Mouse (Mus musculus) heart, postnatal 14 days (tissue): Measurements from ENCODE around the gene Fancc. TPM values are rescaled to one million over a fixed set of nuclear protein-coding genes. Genes with fewer than 3 reads are reported as not detected.
A peak's percentile ranks its signal among the peaks of the same experiment; 100 is the strongest.

Experiments used
- DNase-seq, 2 experiments: peaks; one replicate each; pipeline ENCODE4 v3.0.0; 2021 to 2022
- intact Hi-C: fragments of 180-260 bp; cut with DNase I; formaldehyde crosslinking; loops from one replicate; pipeline ENCODE4 v1.15.1; 2025
- total RNA-seq, 2 experiments: library from RNA; stranded (reverse); gene quantifications; 2 replicates each; pipeline ENCODE4 v1.2.3; 2021

Gene Fancc
- total RNA-seq, 2 experiments from 2014 or later: 5.0 to 6.9 TPM

DNA sequence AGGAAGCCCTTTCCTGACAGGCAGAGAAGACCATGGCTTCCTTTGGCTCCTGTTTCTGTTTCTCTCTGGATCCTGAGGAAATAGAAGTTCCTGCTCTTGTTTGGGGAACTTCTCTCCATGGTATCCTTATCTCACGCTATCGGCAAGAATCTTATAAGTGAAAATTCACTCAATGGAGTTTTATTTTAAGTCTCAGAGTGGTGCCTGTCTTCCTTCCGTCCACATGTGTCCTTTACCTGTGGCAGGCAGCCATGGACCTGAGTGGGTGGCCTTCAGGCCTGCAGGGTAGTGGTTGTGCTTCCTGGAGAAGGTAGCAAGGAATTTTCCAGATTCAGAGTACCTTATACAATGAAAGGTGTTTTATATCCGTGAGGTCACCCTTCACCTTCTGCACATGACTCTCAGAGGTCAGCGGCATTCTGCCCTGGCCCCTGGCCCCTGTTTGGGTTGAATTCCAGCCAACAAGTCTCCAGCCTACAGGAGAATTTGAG, 218.9 kb downstream of the Fancc start:
- intact Hi-C loops: loop anchor here (2.0 to 10.0 kb wide), 3 partner anchors 15 to 287 kb away; no protein-coding TSS in a partner anchor
- DNase-seq: peak in 1 of 2 experiments; percentile 37

GRCm38 (mm10) chr13:63277316-63277715, 219.8 kb downstream of the Fancc start:
- intact Hi-C loops: loop anchor here (5.0 to 10.0 kb wide), 2 partner anchors 35 to 287 kb away; no protein-coding TSS in a partner anchor
- no peak for DNase-seq

GRCm38 (mm10) chr13:63276389-63276788, 220.7 kb downstream of the Fancc start:
- intact Hi-C loops: loop anchor here (5.0 to 10.0 kb wide), 2 partner anchors 34 to 288 kb away; no protein-coding TSS in a partner anchor

GRCm38 (mm10) chr13:63274488-63275166, 222.5 kb downstream of the Fancc start:
- intact Hi-C loops: loop anchor here (2.0 to 10.0 kb wide), 3 partner anchors 16 to 290 kb away; no protein-coding TSS in a partner anchor
- DNase-seq: no peak

More at GRCm38 (mm10) chr13:63276389-63276788, 220.7 kb downstream of the Fancc start:
- DNase-seq: no peak

DNA sequence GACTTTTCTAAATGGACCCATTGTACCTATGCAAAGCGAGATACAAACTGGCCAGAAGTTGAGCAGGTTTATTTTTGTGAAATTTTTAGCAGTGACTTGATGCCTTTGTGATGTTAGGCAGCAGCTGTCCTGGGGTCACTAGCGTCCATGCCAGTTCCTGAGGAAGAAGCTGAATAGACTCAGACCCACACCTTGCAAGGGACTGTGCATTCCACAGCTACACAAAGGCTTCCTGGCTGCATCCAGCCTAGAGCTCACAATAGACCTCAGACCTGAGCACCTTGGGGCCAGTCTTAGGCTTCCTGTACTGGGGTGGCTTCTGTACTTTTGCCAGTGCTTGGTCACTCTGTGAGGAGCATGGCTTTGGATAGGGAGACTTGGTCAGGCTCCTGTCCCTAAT, 223.2 kb downstream of the Fancc start:
- intact Hi-C loops: loop anchor here (2.0 to 10.0 kb wide), 2 partner anchors 15 to 291 kb away; no protein-coding TSS in a partner anchor

GRCm38 (mm10) chr13:63272602-63273229, 224.4 kb downstream of the Fancc start:
- intact Hi-C loops: loop anchor here (10.0 kb wide), 1 partner anchor 292 kb away; no protein-coding TSS in a partner anchor
- DNase-seq: peak; percentile 60 to 69

More for the DNA sequence above, 223.2 kb downstream of the Fancc start:
- no peak for DNase-seq

DNA sequence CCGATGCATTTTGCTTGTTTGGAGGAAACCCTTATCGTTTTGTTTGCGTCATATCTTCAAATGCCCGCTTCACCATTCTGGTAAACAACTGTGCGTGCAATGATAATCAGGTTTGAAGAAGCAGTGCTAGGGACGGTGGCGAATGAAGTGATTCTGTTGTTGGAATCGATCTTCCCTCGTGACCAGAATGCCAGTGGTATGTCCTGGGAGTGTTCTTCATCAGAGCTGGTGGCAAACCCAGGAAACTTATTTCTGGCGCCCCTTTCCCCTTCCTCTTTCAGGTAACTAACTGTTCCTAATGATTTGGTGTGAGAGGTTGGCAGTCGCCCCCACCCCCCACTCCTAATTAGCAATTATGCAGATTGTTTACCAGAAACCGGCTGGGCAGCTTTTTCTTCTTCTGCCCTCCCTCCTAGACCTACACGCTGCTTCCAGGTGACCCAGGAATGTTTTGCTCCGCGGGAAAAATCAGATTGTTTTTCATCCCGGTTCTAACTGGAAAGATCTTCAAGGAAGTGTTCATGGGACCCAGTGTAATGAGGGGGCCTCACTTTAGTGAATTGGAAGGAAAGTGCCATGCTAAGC, 225.0 kb downstream of the Fancc start:
- intact Hi-C loops: loop anchor here (10.0 kb wide), 1 partner anchor 293 kb away; no protein-coding TSS in a partner anchor
- DNase-seq: no peak

DNA sequence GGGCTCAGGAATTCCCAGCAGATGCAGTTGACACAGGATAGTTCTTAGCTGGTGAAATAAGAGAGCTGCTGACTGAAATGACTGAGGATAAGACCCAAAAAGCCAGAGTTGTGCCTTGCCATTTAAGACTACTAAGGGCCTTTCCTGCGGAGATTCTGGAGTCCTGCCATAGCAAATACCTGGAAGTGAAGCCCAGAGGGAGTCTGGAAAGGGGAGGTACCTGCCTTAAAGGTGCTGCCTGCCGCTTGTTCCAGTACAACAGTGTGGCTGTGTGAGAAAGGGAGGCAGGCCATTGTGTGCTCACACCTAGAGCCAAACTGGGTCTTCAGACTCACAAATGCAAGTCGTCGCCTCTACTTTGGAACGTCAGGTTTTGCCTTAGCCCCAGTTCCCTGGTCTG, 226.9 kb downstream of the Fancc start:
- intact Hi-C loops: loop anchor here (10.0 kb wide), 1 partner anchor 295 kb away; no protein-coding TSS in a partner anchor
- DNase-seq: no peak

- no peak for DNase-seq
- intact Hi-C loops: no loop called here
These were observed 228.3 kb downstream of the Fancc start for GRCm38 (mm10) chr13:63268776-63269175.

DNA sequence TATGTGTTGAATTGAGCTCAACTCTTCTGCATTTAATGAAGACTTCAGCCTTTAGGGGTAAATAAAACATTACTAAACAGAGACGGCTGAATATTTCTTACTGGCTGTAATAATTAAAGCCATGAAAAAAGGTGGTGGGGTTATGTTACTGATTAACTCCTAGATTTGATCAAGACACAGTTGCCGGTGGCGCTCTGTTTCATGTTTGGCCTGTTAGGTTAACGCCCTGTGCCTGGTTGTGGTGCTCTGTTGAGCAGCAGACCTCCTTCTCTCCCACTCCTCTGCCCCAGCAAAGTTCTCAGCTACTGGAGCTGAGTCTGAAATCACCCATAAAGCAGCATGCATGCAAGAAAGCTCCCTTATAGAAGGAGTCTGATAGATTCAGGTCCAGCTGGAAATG, 228.7 kb downstream of the Fancc start:
- intact Hi-C loops: no loop called here
- no peak for DNase-seq

DNA sequence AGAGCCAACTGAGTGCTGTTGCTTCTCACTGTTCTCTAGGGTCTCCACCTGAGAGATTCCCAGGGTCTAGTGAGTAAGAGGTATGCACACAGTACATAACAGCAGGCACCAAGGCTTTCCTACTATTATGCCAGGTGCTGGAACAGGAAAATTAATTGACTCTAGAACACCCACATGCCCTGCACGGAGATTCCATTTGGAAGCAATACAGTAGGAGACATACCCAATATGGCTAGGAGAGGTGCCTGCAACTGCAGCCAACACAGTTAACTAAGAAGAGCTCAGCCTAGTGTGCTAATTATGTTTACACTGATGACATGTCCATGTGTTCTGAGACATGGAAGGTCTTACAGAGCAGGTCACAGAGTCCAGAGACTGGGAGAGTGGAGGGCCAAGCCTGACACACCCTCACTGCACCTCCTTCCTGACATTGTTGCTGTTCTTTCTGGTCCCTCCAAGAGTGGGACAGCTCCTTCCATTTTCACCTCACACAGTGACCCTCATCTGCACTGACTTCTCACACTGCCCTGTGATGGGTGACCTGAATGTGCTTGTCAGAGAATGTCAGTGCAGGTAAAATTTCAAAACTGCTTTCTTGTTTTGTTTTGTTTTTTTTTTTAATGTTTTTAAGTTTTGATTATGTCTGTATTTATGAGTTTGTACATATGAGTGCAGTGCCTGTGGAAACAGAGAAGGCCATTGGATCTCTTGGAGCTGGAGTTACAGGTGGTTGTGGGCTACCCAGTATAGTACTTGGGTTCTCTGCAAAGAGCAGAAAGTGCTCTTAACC, 234.7 kb downstream of the Fancc start:
- intact Hi-C loops: no loop called here
- no peak for DNase-seq

- intact Hi-C loops: no loop called here
- DNase-seq: no peak
These were observed 235.4 kb downstream of the Fancc start for GRCm38 (mm10) chr13:63261676-63262075.

DNA sequence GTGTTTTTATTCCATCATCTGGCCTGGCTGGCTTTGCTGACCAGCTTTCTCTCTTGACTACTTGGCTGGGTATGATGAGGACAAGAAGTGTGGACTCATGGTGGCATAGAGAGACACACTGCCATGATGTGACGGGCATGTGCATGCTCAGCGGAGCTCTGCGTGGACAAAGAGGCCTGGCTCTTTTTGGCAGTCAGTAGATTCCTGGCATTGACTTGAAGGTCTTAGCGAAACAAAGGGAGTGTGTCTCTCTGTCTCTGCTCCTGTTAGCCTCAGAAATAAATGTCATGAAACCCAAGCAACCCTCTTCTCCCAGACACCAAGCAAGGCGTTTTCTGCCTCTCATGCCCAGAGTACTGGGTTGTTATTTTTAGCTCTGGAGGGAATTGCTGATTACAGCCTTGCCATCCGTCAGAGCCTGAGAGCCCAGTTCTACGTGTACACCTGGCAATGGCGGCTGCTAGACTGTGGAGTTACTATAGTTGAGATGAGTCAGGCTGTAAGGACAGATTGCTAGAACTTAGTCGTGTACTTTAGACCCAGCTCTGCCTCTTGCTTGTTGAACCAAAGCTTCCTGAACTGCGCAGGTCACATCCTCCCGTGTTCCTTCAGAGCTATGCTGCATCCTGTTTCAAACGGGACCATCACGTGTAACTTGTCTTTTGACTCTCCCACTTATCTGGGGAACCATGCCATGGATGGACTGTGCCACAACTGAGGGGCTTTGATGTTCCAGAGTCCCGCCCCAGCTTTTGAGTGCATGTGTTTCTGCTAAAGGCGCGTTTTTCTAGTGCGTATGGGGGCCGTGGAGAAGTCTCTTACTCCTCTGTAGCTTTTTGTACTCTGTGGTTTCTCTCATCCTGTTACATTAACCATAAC, 236.1 kb downstream of the Fancc start:
- no peak for DNase-seq
- intact Hi-C loops: no loop called here

DNA sequence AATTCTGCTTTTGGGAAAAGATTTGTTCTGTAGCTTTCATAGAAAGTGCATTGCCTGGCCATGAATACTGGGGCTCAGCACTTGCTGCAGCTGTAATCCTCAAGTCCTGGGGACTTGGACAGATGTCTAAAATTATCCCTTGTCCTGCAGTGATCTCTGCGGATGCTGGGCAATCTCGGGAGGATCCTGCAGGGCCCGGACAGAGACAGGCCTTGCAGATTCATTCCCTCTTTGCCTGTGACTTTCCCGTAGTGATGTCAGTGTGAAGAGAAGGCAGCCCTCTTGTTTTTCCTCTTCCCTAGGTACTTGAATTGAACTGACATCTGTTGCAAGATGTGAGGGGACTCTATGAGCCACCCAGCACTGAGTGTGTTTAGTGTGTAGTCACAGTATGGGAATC, 236.9 kb downstream of the Fancc start:
- no peak for DNase-seq
- intact Hi-C loops: no loop called here

DNA sequence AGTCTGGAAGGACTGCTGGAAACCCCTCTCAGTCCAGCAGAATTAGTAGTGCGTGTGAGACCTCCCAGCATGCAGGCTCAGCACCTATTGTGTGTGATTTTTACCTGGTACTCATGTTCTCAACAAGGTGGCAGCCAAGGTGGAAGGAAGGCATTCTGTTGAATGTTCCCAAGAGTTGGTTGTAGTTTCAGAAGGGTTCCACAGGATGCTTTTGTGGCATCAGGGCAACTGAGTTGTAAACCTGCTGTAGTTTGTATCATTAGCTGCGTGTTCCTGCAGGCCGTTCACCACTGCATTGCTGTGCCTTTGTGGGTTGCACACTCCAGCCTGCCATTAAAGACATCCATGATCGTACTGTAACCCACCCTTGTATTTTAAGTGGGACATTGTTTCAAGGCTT, 238.4 kb downstream of the Fancc start:
- DNase-seq: no peak
- intact Hi-C loops: loop anchor here (2.0 to 5.0 kb wide), 2 partner anchors 16 to 211 kb away; no protein-coding TSS in a partner anchor

- intact Hi-C loops: loop anchor here (2.0 to 5.0 kb wide), 2 partner anchors 17 to 211 kb away; no protein-coding TSS in a partner anchor
- no peak for DNase-seq
These were observed 238.9 kb downstream of the Fancc start for GRCm38 (mm10) chr13:63258167-63258582.

- DNase-seq: peak; percentile 75 to 76
- intact Hi-C loops: loop anchor here (5.0 kb wide), 1 partner anchor 210 kb away; no protein-coding TSS in a partner anchor
These were observed 240.3 kb downstream of the Fancc start for GRCm38 (mm10) chr13:63256807-63257206.

DNA sequence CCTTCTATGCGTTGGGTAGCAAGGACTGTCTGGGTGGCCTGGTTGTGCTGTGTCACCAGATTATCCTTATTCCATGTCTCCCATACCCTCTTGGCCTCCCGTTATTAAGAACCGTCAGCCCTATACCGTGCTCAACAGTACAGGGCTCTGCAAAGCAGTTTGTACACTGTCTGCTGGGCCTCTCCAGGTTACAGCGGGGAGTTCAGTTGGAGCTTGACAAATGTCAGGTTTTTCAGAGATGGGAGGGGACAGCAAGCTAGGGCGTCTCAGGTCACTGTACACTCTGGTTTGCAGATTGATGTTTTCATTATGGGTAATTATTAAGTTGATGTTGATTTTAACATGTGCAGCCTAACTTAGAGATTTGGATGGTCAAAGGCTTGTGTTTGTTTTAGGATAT, 240.9 kb downstream of the Fancc start:
- intact Hi-C loops: loop anchor here (5.0 kb wide), 1 partner anchor 209 kb away; no protein-coding TSS in a partner anchor

More for the DNA sequence above, 240.9 kb downstream of the Fancc start:
- DNase-seq: no peak
